Mouse (Mus musculus) ES-E14 (cell line): ENCODE measurements around the gene Hoxd9.

Experiments
- CHD2 ChIP-seq: IDR thresholded peaks from 2 replicates; pipeline ENCODE4 v1.6.1; 2014; ENCODE audit warnings: mild to moderate bottlenecking, low read depth, low read length, inconsistent platforms
- HCFC1 ChIP-seq: IDR thresholded peaks from 2 replicates; pipeline ENCODE4 v1.6.1; 2012; ENCODE audit warnings: low read length, inconsistent platforms, borderline replicate concordance; ENCODE audit not compliant: insufficient read depth
- MAFK ChIP-seq: IDR thresholded peaks from 2 replicates; pipeline ENCODE4 v1.6.1; 2014; ENCODE audit warnings: mild to moderate bottlenecking, low read depth, low read length, inconsistent platforms; ENCODE audit not compliant: insufficient read depth
- ZC3H11A ChIP-seq: IDR thresholded peaks from 2 replicates; pipeline ENCODE4 v1.6.1; 2012; ENCODE audit warnings: low read depth, mild to moderate bottlenecking, inconsistent platforms, low read length, borderline replicate concordance
- ZNF384 ChIP-seq: IDR thresholded peaks from 2 replicates; pipeline ENCODE4 v1.6.1; 2012; ENCODE audit warnings: low read depth, low read length, inconsistent platforms

DNA sequence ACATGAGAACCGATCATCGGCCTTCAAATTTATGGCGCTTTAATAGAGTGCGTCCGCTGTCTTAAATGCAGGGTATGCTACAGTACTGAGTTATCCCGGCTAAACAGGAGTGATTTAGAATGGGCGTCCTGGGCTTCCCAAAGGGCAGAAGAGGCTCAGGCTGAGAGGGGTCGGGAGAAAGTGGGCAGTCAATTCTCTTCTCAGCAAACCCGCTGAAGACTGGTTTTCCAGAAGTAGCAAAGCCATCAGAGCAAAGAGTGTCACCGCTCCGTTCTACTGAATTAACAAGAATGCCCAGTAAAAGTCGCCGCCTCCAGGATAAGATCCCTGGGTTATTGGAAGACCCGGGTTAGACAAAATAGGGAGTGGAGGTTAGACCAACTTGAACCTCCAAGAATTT, 42.3 kb downstream of the Hoxd9 start:
- no peak for TF ChIP-seq CHD2
- TF ChIP-seq ZC3H11A, result no peak
- no peak for TF ChIP-seq HCFC1
- no peak for TF ChIP-seq ZNF384
- TF ChIP-seq MAFK, result no peak
